Mouse (Mus musculus): Measurements from ENCODE around the gene Igdcc3.

- TF ChIP-seq CTCF (IDR thresholded peaks at IDR 0.05; ENCODE audit: low read depth) (no peak), EP300 (IDR thresholded peaks at IDR 0.05; ENCODE audit: low read depth) (no peak)
These were observed 16.6 kb downstream of the Igdcc3 start for GRCm38 (mm10) chr9:65157631-65158030.

All from heart, postnatal 0 days (tissue).